Mouse (Mus musculus) embryo, embryonic 11 days (tissue): Measurements from ENCODE around the gene Ddi2.

Experiments used
- DNase-seq: peaks from one replicate; pipeline ENCODE4 v3.0.0-alpha.2; 2015

Gene Ddi2

DNA sequence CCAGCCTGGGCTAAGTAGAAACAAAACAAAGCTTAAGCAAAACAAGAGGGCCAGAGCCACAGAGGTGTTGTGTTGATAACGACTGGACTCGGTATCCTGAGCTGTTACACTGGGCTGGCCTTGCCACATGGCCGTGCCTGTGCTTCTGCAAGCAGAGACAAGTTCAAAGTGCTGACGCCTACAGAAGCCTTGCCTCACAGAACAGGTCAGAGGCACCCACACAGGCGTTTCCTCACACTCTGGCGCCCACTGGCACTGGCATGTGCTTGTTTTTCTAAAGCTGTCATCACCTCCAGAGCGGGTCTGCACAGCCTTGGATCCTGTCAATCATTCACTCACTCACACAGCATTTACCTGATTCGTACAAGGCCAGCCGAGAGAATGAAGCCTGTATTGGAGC lies 18.6 kb upstream of the Ddi2 start:
- DNase-seq, result no peak

DNA sequence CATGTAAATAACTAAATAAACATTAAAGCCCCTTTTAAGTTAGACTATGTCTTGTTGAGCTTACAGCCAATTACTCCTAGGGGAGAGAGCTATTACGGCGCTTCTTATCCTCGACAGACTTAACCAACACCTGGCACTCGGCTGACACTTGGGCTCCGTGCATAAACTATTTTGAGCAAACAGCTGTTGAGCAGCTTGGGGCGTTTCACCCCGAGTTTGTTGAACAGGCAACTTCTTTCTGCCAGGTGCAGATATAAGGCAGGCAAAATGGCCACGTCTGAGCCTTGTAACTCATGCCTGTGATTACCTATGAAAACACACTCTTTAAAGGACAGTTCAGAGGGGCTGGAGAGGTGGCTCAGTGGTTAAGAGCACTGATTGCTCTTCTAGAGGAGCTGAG lies 14.8 kb upstream of the Ddi2 start:
- DNase-seq, result no peak

DNA sequence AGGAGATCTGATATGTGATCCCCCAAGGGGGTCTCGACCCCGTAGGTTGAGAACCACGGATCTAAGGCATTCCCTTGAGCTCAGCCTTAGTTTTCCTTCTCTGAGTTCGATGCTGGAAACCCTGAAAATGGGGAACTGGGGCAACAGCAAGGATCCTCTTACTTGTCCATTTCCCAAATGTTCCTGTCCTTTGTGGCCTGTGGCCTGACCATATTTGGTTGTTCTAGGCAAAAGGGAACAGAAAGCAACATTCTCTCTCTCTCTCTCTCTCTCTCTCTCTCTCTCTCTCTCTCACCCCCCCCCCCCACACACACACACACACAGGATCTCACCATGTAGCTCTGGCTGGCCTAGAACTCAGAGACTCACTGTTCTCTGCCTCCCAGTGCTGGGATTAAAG lies 13.6 kb upstream of the Ddi2 start:
- no peak for DNase-seq

DNA sequence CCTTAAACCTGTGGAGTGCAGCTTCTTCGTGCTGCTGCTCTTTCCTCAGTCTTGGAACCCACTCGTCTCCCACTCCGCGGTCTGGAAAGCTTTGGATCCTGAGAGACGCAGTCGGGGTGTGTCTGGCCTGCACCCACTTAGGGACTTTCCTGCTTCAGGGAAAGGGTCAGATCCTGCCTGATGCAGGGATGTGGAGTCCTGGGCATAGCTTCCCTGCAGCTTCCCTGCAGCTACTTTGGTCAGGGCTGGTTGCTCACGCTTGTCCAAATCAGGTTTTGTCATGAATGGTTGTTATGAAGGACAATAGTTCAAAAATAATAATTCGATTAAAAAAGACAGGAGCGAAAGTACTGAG lies 12.0 kb upstream of the Ddi2 start:
- DNase-seq, result no peak

GRCm38 (mm10) chr4:141734446-141735205 lies 11.4 kb upstream of the Ddi2 start:
- peak; percentile 97 for DNase-seq

DNA sequence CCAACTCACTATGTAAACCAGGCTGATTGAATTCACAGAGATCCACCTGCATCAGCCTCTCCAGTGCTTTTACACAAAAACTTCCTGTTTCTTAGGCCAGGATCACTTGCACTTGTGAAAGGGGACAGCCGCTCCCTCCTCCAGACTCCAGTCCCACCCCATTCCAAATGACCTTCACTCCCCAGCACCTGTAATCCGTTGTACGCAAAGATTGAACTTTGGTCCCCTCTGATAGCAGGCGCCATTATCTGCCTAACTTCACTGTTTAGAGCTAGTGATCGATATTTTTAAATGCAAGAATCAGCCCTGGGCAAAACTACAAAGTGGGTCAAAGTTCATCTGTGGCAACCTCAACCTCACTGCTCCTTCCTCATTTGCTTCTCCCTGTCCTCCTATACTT lies 8.5 kb upstream of the Ddi2 start:
- DNase-seq, result no peak

- DNase-seq, result no peak
Observed at GRCm38 (mm10) chr4:141730401-141730800, 7.2 kb upstream of the Ddi2 start.

GRCm38 (mm10) chr4:141729266-141729665 lies 6.0 kb upstream of the Ddi2 start:
- no peak for DNase-seq

- no peak for DNase-seq
Observed at GRCm38 (mm10) chr4:141725738-141726137, 2.5 kb upstream of the Ddi2 start.

DNA sequence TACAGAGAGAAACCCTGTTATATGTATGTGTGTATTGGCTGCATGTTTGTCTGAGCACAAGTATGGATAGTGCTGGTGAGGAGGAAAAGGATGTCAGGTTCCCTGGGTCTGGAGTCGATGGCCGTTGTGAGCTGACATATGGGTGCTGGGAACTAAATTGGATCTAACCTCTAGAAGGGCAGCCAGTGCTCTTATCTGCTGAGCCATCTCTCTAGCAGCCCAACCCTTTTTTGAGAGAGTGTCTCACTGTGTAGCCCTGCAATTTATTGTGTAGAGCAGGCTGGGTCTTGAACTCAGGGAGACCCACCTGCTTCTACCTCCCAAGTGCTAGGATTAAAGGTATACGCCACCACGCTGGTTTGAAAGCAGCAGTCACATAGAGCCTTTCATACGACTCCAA lies 2.1 kb upstream of the Ddi2 start:
- DNase-seq, result no peak

DNA sequence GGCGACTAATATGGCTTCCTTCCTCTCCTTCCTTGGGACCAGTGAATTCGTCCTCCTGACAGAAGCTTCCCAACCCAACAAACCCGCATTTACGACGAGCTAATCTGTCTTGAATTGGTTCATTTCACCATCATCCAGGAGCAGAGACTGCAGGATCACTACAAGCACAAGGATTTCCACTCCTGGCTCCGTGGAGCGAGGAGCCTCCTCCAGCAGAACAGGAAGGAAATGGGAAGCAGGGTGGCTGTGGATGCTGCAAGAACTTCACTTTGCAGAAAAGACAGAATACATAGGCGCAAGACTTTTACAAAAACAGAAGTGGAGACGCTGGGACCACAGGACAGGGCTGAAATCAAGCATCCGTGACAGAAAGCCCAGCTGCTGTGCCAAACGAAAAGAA lies 1.4 kb upstream of the Ddi2 start:
- DNase-seq, result no peak

DNA sequence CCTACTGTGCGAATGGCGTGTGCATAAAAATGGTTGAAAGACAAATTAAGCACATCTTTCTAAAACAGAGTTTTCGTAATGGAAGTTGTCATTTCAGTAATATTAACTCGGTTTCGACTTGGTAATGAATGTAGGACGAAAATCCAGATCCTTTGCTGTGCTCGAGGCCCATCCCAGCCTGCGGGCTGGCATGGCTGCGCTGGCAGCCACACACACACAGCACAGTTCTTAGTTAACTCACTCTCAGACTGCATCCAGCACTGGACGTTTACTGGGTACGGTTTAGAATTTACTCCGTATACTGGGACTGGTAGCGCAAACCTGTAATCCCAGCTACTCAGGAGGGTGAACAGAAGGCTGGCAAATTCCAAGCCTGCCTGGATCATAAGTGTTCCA lies 452 bp upstream of the Ddi2 start:
- peak; percentile 22 for DNase-seq

- DNase-seq, result no peak
Observed at GRCm38 (mm10) chr4:141721961-141722360, 1.3 kb downstream of the Ddi2 start.

GRCm38 (mm10) chr4:141720761-141721523 lies 2.3 kb downstream of the Ddi2 start:
- no peak for DNase-seq

- DNase-seq, result no peak
Observed at GRCm38 (mm10) chr4:141719304-141719703, 3.9 kb downstream of the Ddi2 start.

DNA sequence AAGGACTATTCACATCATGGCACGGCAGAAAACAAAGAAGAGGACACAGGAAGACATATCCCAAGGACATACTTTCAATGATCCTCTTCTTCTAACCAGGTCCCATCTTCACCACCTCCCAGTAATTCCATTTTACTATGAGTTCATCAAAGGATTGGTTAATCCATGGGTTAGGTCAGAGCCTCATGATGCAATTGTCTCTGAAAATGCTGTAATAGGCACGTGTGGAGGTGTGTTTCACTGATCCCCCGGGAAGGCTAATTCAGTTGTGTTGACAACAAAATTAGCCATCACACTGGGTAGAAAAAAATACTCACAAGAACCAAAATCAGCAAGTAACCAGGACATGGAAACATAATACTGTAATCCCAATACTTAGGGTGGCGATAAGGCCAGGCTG lies 5.6 kb downstream of the Ddi2 start:
- DNase-seq, result no peak

DNA sequence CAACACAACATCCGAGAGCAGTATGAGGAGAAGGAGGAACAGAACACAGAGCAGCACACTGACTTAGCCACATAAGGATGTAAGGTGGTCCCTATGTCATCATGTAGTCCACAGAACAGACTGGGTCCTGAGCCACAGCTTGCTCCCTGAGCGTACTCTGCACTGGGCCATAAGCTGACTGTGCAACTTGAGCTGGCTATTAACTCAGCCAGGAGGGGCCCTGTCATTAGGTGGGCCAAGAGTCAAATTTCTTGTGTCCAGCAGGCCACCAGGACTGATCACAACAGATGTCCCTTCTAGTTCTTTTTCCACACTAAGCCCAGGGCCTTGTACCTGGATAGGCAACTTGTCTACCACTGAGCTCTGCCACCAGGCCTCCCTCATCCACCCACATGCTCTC lies 8.2 kb downstream of the Ddi2 start:
- DNase-seq, result peak; percentile 55

DNA sequence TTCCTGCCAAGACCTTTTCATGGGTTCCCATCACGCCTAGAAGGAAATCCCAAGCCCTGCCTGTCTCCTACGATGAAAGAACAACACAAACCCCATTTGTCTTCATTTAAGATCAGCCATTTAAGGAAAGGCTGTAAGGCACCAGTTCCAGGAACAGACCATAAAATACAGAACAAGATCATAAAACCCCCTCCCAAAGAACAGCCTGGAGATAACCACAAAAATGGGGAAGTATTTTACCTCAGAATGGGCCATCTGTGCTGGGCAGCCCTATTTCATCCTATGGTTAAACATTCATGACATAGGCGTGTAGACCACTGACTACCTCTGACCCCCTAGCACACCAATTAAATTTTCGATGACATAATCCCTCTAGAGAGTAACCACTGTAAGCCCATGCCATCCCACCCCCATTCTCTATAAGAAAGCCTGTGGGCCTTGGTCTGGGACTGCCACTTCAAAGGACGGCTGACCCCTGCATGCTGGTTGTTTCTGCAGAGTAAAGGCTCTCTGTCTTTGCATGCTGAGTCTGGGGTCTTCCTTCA lies 9.5 kb downstream of the Ddi2 start:
- no peak for DNase-seq

- no peak for DNase-seq
Observed at GRCm38 (mm10) chr4:141711250-141711649, 12.0 kb downstream of the Ddi2 start.

GRCm38 (mm10) chr4:141708971-141709370 lies 14.2 kb downstream of the Ddi2 start:
- no peak for DNase-seq

DNA sequence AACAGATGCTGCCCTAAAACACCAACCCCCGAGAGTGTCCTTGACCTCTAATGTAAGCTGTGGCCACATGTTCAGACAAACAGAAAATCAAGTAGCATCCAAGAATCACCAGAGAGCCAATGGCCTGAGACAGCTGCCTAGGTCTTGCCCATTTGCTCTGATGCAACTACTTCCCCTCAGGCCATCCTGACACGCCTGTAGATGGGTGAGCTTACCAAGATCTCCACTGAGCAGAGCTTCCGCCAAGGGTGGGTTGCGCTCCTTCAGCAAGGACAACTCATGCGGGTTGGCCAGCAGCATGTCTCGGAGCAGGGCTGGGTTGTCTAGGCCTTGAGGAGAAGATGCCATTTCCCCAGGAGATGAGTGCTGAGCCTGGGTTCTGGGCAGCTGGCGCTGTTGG lies 15.2 kb downstream of the Ddi2 start:
- DNase-seq, result no peak

DNA sequence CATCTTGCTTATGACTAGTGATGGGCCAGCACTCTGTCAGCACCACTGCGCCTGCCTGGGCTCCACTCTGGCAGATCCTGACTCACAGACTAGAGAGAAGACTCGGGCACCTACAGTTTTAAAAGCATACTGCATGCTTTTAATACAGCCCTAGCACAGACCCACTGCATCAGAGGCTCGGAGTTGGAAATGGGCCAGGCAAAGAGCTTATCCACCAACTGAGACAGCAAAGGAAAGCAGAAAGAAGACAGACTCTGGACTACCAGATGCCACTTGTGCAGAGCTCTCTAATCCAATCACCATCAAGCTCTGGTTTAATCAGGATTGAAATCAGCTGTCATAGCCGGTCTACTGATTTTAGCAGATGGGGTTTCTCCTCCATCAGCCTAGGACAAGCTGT lies 17.9 kb downstream of the Ddi2 start:
- no peak for DNase-seq

- DNase-seq, result no peak
Observed at GRCm38 (mm10) chr4:141704625-141705024, 18.6 kb downstream of the Ddi2 start.

DNA sequence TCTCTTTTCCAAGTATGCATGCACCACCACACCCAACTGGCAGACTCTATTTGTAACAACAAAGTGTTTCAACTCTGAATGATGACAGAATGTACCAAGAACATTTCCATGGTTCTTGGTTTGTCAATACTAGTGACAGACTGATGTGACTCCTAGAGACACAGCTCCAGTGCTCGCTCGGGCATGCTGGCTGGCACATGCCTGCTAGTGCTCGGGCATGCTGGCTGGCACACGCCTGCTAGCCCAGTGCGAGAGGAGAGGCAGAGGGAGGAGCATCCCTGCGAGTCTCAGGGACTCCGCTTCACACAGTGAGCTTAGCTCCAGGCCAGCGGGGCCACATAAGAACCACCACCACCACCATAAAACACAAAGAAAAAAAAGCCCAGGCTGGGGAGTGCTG lies 28.5 kb downstream of the Ddi2 start:
- DNase-seq, result no peak
